Mouse (Mus musculus) forebrain, embryonic 11.5 days (tissue): ENCODE results near the gene Plau. TPM values are rescaled to one million over a fixed set of nuclear protein-coding genes. Genes with fewer than 3 reads are reported as not detected.
A peak's percentile ranks its signal among the peaks of the same experiment; 100 is the strongest.

Experiments used
- ATAC-seq: fragments of 200-750 bp; cut with Nextera tagmentation; replicated peaks from 2 replicates; pipeline ENCODE4 v1.8.0; 2017; ENCODE audit warnings: moderate TSS enrichment; ENCODE audit not compliant: low FRiP score
- DNase-seq: peaks from one replicate; pipeline ENCODE4 v3.0.0-alpha.2; 2017; ENCODE audit warnings: low spot score
- H3K27ac ChIP-seq: fragments of 300-500 bp; sonication (generic); 2 replicates; pipeline ENCODE4 v1.5.1; 2014; ENCODE audit warnings: low read depth, low read length
- H3K27me3 ChIP-seq: fragments of 300-500 bp; sonication (generic); 2 replicates; pipeline ENCODE4 v1.6.1; 2014; ENCODE audit warnings: mild to moderate bottlenecking, low read length, mixed read lengths; ENCODE audit not compliant: control insufficient read depth, insufficient read depth
- H3K36me3 ChIP-seq: fragments of 300-500 bp; sonication (generic); 2 replicates; pipeline ENCODE4 v1.6.1; 2014; ENCODE audit warnings: mild to moderate bottlenecking, low read length, moderate library complexity, mixed read lengths; ENCODE audit not compliant: control insufficient read depth, insufficient read depth
- H3K4me1 ChIP-seq: fragments of 300-500 bp; sonication (generic); replicated peaks from 2 replicates; pipeline ENCODE4 v1.6.1; 2014; ENCODE audit warnings: low read length, mixed read lengths; ENCODE audit not compliant: control insufficient read depth, insufficient read depth
- H3K4me2 ChIP-seq: fragments of 300-500 bp; sonication (generic); 2 replicates; pipeline ENCODE4 v1.6.1; 2014; ENCODE audit warnings: low read depth, mild to moderate bottlenecking, low read length, moderate library complexity, mixed read lengths; ENCODE audit not compliant: severe bottlenecking
- H3K4me3 ChIP-seq: fragments of 300-500 bp; sonication (generic); 2 replicates; pipeline ENCODE4 v1.5.1; 2014; ENCODE audit warnings: low read depth, low read length
- H3K9ac ChIP-seq: fragments of 300-500 bp; sonication (generic); 2 replicates; pipeline ENCODE4 v1.6.1; 2014; ENCODE audit warnings: low read length
- H3K9me3 ChIP-seq: fragments of 300-500 bp; sonication (generic); 2 replicates; pipeline ENCODE4 v1.6.1; 2016; ENCODE audit warnings: low read length, mixed read lengths; ENCODE audit not compliant: control insufficient read depth
- WGBS: fragments of 180-500 bp; shearing (Covaris S2); extraction: QIAGEN DNeasy Blood & Tissue Kit; methylation state at CpG from one replicate; pipeline ENCODE4 v1.1.7; 2014; 5-methylcytosine and 5-hydroxymethylcytosine counted together
- polyA plus RNA-seq: library from polyadenylated mRNA; unstranded; fragments of >200 nt; fragmentation: Nextera tagmentation; extraction: Ambion mirVana; gene quantifications from 2 replicates; pipeline ENCODE4 v1.2.1, GENCODE M21; 2014

Gene Plau
- polyA plus RNA-seq, 1 experiment from 2014 or later: 0.31 TPM

GRCm38 (mm10) chr14:20811779-20812406, 24.6 kb upstream of the Plau start:
- Histone ChIP-seq H3K9ac (no peak overlapping the region), H3K9me3 (no peaks in the 10 kb centered on the region), H3K27ac (no peak overlapping the region), H3K36me3 (no peaks in the 10 kb centered on the region), H3K4me2 (no peak overlapping the region), H3K27me3 (no peaks in the 10 kb centered on the region), H3K4me1 (no peaks in the 10 kb centered on the region), H3K4me3 (no peak overlapping the region)
- WGBS: 82% methylated on average over 7 of the region's 7 CpGs
- ATAC-seq (no peak), DNase-seq (peak; percentile 49)

DNA sequence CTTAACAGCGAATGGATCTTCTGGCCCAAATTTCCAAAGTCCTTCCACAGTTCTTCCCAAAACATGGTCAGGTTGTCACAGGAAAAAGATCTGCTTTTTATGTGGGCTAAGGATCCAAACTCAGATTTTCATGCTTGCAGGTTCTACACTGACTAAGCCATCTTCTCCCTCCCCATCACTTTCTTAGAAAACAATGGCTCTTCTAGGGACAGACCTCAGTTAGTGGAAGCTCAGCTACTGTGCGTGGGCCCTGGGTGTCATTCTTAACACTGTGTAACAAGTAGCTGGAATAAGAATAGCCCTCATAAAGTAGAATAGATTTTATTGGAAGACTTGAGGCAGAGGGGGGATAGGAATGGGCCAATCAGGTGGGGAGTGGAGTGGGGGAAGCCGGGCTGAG, 21.0 kb upstream of the Plau start:
- Histone ChIP-seq H3K9me3 (no peaks in the 10 kb centered on the region), H3K27ac (no peak overlapping the region), H3K36me3 (no peaks in the 10 kb centered on the region), H3K4me2 (no peak overlapping the region), H3K27me3 (no peaks in the 10 kb centered on the region), H3K9ac (no peak overlapping the region), H3K4me1 (no peaks in the 10 kb centered on the region), H3K4me3 (no peak overlapping the region)
- 89% methylated on average over 3 of the region's 3 CpGs for WGBS
- no peak for ATAC-seq
- no peak for DNase-seq

DNA sequence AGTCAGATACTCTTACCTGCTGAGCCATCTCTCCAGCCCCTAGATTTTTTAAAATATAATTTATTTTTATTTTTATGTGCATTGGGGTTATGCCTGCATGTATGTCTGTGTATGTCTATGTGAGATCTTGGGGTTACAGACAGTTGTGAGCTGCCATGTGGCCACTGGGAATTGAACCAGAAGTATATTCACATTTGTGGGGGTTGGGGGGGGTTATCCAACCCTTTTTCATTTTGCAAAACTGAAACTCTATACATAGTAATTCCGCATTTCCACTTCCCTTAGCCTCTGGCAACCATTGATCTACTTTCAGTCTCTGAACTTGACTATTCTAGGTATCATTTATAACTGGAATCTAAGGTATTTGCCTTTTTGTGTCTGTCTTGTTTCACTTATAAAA, 11.9 kb upstream of the Plau start:
- Histone ChIP-seq H3K4me3 (no peak overlapping the region), H3K4me2 (no peak overlapping the region), H3K27me3 (no peaks in the 10 kb centered on the region), H3K9ac (no peak overlapping the region), H3K9me3 (no peaks in the 10 kb centered on the region), H3K4me1 (no peaks in the 10 kb centered on the region), H3K27ac (no peak overlapping the region), H3K36me3 (no peaks in the 10 kb centered on the region)
- 83% methylated on average over 1 of the region's 1 CpGs for WGBS
- DNase-seq: no peak
- no peak for ATAC-seq

DNA sequence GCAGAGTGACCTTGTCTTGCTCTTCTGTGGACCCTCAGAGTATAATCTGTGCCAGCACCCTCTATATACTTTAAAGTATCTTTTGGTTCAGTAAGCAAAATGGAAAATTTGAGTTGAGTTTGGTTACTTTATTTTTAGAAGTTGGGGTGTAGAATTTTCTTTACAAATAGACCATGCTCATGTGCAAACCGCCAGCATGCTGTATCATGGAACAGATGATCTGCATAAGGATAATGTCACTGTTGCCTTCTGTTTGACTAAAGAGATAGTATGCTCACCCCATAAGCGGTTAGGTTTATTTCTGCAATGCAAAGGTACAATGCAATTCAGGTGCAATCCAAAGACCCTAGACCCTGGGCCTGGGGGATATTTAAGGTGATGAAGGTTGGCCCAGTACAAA, 10.9 kb upstream of the Plau start:
- no peaks in the 10 kb centered on the region for H3K36me3 ChIP-seq
- H3K27ac ChIP-seq: no peak overlapping the region
- H3K4me2 ChIP-seq: no peak overlapping the region
- 91% methylated on average over 2 of the region's 2 CpGs for WGBS
- no peaks in the 10 kb centered on the region for H3K27me3 ChIP-seq
- no peak for DNase-seq
- H3K4me1 ChIP-seq: no peaks in the 10 kb centered on the region
- ATAC-seq: no peak
- H3K9me3 ChIP-seq: no peaks in the 10 kb centered on the region
- no peak overlapping the region for H3K9ac ChIP-seq
- no peak overlapping the region for H3K4me3 ChIP-seq

DNA sequence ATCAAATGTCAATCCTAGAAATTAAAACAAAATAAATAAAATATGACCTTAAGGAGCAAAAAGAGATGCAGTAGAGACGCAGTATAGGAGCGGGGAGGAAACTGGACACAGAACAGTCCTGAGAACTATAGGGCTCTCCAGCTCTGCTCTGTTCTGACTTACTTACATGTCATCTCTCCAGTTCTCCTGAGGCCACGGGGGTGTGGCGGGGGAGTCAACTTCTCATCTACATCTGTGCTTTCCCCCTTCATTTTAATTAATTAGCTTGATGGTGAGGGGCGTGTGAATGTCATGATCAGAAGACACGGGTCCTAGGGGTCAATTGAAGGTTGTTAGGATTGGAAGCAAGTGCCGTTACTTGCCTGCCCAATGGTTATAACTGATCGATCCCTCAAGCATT, 9.4 kb upstream of the Plau start:
- 83% methylated on average over 8 of the region's 8 CpGs for WGBS
- no peaks in the 10 kb centered on the region for H3K27me3 ChIP-seq
- no peak for DNase-seq

GRCm38 (mm10) chr14:20827491-20827890, 9.0 kb upstream of the Plau start:
- H3K9me3 ChIP-seq: no peaks in the 10 kb centered on the region
- WGBS: 85% methylated on average over 5 of the region's 5 CpGs
- no peak overlapping the region for H3K9ac ChIP-seq
- no peaks in the 10 kb centered on the region for H3K4me1 ChIP-seq
- H3K36me3 ChIP-seq: no peaks in the 10 kb centered on the region
- no peak overlapping the region for H3K4me2 ChIP-seq
- H3K27me3 ChIP-seq: no peaks in the 10 kb centered on the region
- no peak overlapping the region for H3K4me3 ChIP-seq
- no peak for ATAC-seq
- DNase-seq: no peak
- H3K27ac ChIP-seq: no peak overlapping the region

More for the DNA sequence above, 9.4 kb upstream of the Plau start:
- Histone ChIP-seq H3K4me2 (no peak overlapping the region), H3K4me3 (no peak overlapping the region), H3K9ac (no peak overlapping the region), H3K36me3 (no peaks in the 10 kb centered on the region), H3K27ac (no peak overlapping the region), H3K9me3 (no peaks in the 10 kb centered on the region), H3K4me1 (no peaks in the 10 kb centered on the region)
- no peak for ATAC-seq

DNA sequence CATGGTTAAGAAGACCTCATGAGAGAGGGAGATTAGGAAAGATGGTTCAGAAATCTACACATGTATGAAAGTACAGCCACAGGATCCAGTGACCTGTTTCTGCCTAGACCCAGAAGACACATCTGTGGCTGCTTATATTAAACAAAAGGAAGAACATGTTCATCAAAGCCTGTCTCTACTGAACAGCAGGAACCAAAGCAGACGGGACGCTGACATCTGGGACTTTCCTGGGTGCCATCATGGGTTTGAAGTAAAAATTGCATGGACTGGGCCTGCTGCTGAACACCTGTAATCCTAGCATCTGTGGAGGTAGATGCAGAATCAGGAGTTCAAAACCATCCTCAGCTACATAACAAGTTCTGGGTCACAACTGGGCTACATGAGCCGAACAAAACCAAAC, 7.9 kb upstream of the Plau start:
- WGBS: 88% methylated on average over 3 of the region's 3 CpGs

GRCm38 (mm10) chr14:20829523-20830366, 6.7 kb upstream of the Plau start:
- ATAC-seq: no peak
- DNase-seq: no peak
- Histone ChIP-seq H3K9me3 (no peaks in the 10 kb centered on the region), H3K36me3 (no peaks in the 10 kb centered on the region), H3K27me3 (no peaks in the 10 kb centered on the region), H3K27ac (no peak overlapping the region), H3K4me3 (no peak overlapping the region), H3K4me2 (no peak overlapping the region), H3K9ac (no peak overlapping the region), H3K4me1 (no peaks in the 10 kb centered on the region)
- WGBS: 88% methylated on average over 12 of the region's 12 CpGs

More for the DNA sequence above, 7.9 kb upstream of the Plau start:
- no peak for ATAC-seq
- H3K36me3 ChIP-seq: no peaks in the 10 kb centered on the region
- H3K4me1 ChIP-seq: no peaks in the 10 kb centered on the region
- H3K27me3 ChIP-seq: no peaks in the 10 kb centered on the region
- H3K9me3 ChIP-seq: no peaks in the 10 kb centered on the region
- no peak overlapping the region for H3K4me3 ChIP-seq
- no peak overlapping the region for H3K9ac ChIP-seq
- no peak overlapping the region for H3K4me2 ChIP-seq
- no peak overlapping the region for H3K27ac ChIP-seq
- DNase-seq: no peak
